Mouse (Mus musculus) natural killer cell, adult 2 months (primary cell): ENCODE data around the gene Rps6kb2.
A peak's percentile ranks its signal among the peaks of the same experiment; 100 is the strongest.

ENCODE experiments used
- DNase-seq, 2 experiments: peaks; one replicate each; pipeline ENCODE4 v3.0.0; 2022; ENCODE audit warnings: low spot score in 2 of 2

Rps6kb2 gene

DNA sequence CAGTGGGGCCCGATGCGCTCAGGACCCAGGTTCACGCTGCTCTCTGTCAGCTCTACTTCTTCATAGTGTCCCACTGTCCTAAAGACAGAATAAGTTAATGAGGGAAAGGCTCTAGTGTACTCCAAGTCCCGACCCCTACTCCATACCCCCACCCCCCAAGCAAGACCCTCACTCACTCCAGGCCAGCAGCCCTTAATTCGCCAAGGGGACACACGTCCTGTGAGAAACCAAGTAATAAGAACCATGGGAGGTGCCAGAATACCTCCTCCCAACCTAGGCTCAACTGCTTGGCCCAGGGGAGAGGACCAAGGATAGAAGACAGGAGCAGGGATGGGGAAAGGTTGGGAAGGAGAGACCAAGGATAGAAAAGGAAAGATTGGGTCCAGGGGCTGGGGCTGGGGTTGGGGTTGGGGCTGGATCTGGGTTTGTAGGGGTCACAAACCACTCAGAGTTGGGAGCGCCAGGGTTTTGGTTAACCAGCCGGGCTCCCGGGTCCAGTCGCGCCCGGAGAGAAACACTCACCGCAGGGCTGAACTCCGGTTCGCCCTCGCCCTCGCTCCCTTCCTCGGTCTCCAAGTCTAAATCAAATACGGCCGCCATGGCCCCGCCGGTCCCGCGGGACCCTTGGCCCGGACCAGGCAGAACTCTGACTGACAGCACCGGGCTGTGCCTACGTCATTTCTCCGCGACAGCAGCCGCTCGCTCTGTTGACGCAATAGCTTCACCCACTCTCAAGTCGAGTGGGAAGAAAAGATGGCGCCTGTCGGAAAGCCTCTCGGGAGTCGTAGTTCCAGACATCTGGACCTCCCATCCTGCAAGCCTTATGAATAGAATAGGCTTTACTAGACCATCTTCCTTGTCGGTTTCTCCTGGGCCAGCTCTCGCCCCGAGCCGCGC lies at the start of gene Rps6kb2:
TSS of gene Rps6kb2 (minus strand) at position 709 of the 897 bp plus-strand sequence.
- DNase-seq, result peak; percentile 90 to 94

DNA sequence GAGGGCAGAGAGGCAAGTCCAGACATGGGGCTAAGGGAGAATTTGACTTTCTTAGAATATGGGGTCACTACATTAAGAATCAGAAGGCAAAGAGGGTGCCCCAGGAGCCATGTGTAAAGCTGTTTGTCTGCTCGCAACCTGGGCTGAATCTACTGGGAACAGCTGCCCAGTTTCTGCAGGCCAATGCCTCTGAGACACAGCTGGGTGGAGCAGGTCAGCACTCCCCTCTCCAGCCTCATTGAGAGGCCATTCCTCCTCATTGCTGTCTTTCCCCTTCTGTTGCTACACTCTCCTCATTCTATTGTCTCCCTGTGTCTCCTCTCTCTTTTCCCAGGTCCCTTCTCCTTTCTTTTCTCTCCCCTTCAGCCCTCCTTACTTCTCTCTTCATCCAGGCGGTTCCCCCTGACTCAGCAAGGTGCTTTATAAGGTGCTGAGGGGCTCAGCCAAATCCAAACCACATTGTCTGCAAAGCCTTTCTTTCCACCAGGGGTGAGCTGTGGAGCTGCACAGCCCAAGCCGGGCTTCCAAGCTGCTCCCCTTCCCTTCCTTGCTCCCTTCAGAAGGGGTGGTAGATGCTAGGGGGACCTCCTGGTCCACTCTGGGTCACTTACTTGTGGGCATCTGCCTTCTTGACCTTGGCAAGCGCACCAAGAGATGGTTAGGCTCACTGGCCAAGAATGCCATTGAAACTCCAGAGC lies 48.9 kb upstream of the Rps6kb2 start:
- no peak for DNase-seq

DNA sequence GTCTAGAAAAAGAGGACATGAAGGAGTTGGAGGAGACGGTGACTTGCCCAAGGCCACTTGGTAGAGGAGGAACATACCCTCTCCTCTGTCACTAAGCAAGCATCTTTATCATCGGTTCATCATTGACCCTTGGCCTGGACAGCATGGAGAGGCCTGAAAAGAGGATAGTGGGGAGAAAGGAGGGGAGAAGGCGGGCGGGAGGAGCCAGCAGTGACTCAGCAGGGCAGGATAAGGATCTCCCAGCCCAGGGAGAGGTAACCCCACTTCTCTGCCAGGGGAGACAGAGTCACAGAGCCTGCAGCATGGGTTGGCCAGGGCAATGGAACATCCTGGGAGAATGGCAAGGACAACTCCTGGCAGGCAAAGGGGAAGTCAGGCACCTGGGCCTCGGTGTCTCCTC lies 45.4 kb upstream of the Rps6kb2 start:
- no peak for DNase-seq

DNA sequence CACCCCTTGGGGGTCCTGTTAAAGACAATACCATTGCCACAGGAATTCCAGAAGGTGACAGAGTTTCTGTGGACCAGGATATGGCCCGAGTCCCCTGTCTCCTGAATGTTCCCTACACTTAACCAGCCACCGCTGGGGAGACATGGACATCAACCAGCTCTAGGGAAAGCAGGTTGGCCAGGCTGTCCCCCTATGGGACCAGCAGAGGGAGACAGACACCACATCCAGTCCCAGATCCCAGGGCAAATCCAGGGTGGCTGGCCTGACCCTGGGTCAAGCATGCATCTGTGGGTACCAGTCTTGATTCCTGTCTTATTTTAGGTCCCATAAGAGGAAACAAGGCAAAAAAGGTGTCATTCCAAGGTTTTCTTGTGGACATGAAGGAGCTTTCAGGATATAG lies 43.8 kb upstream of the Rps6kb2 start:
- peak; percentile 65 to 74 for DNase-seq

DNA sequence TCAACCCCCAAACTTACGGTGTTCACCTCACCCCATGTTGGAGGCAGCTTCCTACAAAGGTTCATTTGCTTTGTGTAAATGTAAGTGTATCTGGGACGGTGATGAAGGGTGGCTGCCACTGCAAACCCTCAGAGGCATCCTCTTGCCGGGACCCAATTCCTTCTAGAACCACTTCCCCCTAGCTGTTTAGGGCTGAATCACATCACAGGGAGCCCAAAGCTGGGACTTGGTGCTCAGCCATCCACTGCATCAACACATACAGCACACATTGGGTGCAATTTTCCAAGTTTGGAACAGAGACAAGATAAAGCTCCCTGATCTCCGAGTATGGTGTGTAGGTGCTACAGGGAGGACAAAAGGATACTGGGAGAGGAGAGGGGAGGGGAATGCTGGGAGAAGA lies 41.7 kb upstream of the Rps6kb2 start:
- DNase-seq, result no peak

DNA sequence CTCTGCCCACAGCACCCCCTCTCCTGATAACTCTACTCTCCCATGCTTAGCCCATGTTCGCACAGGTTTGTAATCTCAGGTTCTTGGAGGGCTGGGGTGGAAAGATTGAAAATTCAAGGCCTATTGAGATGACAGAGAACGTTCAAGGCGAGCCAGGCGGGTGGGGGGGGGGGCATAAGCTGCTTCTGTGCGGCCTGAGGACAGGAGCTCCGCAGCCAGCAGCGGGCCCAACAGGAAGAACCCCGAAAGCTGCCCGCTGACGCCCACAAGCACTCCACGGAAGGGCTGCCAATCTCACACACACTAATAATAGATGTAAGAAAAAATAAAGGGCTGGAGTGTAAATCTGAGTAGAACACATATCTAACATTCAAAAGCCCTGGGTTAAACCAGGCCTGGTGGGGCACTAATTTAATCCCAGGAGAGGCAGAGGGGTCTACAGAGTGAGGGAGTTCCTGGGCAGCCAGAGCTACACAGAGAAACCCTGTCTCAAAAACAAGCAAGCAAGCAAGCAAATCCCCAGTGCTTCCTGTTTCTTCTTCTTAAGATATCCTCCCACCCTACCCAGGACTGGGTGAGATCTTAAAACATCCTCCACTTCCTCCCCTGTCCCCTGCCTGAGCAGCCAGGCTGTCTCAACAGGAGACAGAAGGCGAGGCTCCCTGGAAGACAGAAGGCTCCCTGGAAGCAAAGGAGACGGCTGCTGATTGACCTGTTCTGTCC lies 40.6 kb upstream of the Rps6kb2 start:
- no peak for DNase-seq

DNA sequence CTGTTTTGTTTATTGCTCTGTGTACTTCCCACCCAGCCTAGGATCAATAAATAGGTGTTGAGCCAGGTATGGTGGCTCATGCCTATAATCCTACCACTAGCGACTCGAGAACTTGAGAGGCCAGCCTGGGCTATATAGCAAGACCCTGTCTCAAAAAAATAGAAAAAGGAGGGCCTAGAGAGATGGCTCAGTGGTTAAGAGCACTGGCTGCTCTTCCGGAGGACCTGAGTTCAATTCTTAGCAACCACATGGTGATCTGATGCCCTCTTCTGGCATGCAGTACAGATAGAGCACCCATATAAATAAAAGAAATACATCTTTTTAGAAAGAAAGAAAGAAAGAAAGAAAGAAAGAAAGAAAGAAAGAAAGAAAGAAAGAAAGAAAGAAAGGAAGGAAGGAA lies 40.0 kb upstream of the Rps6kb2 start:
- DNase-seq, result no peak

DNA sequence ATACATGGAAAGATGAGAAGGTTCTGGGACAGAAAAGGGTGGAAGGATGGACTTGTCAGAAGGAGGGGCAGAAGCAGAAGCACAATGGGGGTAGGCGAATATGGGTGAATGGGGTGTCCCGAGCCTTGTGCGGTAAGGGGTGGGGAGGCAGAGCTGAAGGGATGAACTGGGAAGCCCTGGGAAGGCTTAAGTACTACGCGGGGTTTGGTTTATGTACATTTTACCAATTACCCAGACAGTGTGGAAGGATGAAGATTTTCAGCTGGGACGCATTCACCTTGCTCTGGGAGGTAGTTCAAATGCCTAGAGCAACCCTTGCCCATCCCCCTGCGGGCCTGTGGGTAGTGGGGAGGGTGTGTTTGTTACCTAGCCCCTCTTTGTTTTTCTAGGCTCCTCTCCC lies 39.0 kb upstream of the Rps6kb2 start:
- no peak for DNase-seq

DNA sequence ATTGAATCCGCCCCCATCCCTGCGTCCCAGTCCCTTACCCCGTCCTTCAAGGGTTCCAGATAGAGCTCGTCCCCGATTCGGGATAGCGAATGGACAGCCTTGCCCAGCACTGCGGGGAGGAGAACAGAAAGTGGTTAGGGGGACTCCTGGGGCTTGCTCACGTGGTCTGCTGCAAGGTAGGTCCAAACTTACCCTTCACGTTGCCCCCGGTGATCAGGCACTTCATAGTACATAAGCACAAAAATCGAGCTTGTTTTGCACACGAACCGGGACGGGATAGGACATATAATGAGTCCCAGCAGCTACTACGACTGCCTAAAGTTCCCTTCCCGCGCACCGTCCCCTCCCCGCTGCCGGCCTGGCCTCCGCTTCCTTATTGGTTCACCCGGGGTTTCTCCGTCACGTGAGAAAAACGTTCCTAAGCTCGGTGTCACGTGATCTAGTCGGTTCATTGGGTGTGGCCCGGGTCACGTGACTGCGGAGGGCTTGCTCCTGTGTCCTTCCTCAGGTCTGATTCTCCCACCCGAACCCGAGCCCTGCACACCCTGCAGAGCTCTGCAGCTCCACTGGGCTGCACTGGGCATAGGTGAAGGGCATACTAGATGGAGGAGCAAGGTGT lies 38.2 kb upstream of the Rps6kb2 start, which contains the start of gene Rad9a:
TSS of gene Rad9a (minus strand) at position 372 of the 619 bp plus-strand sequence.
- peak; percentile 91 to 94 for DNase-seq

DNA sequence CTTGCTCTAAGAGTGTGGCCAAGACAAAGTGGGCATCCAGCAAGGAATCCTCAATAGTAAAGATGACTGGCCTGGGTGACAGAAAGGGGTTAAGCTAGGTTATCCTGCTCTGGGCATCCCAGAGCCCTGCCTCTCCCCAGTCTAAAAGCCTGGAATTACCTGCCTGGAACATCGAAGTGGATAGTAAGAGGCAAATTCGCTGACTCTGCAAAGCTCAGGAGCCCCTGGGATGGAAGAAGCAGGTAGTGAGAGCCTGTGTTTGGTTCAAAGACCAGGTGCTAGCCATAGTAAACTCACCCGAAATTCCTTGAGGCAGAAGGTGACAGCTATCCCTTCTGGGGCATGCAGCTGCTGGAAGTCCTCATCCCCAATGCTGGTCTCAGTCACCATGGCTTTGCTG lies 34.0 kb upstream of the Rps6kb2 start:
- no peak for DNase-seq

DNA sequence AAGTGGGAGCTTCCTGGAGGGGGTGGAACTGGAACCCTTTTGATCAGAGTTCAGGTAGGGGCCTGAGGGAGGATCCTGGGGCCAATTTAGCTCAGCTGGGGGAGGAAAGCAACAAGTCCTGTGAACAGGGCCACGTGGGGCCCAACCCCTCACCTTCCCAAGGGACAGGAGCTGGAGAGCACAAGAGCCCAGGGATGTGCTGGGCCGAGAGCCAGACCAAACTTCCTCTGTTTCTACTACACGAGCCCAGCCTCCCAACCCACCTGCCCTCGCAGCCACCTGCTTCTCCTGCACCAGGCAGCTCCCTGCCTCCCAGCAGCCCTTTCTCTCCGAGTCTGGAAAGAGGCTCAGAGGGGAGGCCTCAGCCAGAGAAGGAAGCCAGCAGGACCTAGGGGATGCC lies 33.4 kb upstream of the Rps6kb2 start:
- DNase-seq, result no peak

DNA sequence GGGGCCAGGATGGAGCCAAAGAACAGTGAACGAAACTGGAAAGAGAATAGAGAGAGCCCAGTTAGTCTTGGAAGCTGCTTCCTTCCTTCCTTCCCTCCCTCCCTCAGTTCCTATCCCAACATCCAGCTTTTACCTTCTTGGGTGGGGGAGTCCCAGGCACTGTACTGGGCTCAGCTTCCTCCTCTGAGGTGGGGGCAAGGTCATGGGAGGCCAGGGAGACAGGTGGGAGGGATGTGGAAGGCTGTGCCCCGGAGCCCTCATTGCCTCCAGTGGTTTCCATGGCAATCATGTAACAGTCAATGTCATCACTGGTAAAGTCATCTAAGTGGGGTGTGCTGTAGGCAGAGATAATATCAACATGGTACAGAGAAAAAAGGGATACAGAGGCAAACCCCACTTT lies 32.9 kb upstream of the Rps6kb2 start:
- no peak for DNase-seq

DNA sequence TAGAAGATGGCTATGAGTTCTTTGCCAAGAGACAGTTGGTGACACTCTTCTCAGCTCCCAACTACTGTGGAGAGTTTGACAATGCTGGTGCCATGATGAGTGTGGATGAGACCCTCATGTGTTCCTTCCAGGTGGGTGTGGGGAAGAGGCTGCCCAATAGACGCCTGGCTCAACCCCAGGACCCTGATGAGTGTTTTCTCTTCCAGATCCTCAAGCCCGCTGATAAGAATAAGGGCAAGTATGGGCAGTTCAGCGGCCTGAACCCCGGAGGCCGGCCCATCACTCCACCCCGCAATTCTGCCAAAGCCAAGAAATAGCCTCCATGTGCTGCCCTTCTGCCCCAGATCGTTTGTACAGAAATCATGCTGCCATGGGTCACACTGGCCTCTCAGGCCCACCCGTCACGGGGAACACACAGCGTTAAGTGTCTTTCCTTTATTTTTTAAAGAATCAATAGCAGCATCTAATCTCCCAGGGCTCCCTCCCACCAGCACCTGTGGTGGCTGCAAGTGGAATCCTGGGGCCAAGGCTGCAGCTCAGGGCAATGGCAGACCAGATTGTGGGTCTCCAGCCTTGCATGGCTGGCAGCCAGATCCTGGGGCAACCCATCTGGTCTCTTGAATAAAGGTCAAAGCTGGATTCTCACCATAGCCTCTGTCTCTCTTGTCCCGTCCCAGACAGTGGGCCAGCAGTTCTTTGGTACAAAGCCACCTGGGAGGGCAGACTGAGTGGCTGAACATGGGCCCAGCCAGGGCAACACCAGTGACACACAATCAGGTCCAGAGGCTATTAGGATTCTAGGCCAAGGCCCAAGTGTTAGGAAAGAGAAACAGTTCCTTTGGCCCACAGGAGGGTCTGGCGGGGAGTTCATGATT lies 31.9 kb upstream of the Rps6kb2 start:
- DNase-seq, result no peak

DNA sequence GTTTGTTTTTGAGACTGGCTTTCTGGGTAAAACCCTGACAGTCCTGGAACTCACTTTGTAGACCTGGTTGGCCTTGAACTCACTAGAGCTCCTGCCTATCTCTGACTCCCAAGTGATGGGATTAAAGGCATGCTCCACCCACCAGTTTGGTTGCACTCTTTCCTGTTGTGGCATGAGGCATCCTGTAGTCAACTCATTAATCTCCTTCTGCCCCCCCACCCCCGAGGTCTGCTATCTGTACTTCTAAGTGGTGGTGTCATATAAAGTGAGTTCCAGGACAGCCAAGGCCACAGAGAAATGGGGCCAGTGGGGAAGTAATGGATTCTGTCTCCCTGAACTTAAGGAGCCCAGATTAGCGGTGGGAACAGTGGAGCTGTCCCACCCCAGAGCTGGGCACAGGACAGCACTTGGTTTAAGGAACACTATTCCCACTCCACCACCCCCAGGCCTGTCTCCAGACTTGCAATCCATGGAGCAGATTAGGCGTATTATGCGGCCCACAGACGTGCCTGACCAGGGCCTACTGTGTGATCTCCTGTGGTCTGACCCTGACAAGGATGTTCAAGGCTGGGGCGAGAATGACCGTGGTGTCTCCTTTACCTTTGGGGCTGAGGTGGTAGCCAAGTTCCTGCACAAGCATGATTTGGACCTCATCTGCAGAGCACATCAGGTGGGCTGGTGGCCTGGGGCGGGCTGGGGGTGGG lies 31.0 kb upstream of the Rps6kb2 start:
- DNase-seq, result no peak

DNA sequence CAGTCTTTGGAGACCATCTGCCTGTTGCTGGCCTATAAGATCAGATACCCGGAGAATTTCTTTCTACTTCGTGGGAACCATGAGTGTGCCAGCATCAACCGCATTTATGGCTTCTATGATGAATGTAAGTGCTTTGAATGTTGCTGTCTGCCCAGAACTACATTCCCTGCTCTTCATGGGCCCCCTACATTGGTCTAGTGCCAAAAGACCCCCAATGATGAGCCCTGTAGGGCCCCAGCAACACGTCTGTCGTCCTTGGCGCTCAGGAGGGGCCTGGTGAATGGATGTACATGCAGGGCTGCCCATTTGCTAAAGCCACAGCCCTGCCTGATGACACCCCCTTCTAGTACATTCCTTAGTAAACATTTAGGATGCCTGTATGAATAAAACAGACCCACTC lies 30.0 kb upstream of the Rps6kb2 start:
- no peak for DNase-seq

DNA sequence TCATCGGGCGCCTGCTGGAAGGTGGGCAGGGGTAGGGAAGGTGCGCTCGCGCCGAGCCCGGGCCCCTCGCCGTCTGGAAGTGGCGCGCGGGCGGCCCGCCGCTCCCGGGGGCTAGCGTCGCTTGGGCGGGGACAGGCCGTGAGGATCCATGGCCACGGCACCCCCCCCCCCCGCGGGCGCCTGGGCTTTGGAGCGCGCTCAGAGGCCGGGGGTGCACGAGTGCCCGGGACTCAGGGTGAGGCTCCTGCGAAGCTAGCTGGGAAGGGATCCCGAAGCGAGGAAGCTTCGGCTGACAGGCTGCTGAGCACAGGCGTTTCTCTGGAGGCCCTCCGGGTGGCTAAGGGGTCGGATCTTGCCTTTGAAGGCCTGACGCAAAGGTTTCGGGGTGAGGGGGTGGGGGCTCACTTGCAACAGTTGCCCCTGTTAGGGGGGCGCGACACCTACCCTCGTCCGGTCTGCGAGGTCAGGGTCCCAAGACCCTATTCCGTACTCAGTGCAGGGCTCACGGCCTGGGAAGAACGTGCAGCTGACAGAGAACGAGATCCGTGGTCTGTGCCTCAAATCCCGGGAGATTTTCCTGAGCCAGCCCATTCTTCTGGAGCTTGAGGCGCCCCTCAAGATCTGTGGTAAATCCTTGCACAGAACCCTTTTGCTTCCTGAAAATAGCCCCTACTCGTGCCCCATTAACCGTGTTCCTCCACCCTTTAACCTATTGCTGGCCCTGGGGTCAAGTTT lies 29.3 kb upstream of the Rps6kb2 start:
- DNase-seq, result no peak

DNA sequence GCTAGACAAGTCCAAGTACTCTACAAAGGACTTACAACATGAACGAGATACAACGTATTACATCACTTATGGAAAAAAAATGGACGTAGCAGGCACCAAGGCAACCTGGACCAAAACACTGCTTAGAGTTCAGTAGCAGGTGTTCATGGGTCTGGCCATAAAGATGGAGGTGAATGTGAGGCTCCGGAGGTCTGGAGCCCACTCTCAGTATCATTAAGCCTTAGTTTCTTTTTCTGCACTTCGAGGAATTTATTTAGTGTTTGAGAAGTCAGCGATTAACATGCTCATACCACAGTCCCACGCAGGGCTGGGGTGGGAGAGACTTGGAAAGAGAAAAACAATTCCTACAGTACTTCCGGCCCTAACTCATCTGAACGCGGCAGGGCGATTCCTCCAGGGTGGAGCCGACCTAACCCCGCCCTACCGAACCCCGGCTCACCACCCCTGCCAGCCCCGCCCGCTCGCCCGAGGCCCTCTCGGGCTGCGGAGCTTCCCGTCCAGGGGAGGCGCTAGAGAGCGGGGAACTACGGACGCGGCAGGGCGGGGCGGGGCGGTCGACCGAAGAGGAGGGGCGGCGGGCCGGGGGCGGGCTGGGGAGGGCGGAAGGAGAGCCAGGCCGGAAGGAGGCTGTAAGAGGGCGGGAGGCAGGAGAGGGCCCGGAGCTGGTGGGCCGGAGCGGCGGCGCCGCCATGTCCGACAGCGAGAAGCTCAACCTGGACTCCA lies 28.5 kb upstream of the Rps6kb2 start, which contains the start of gene Ppp1ca:
TSS of gene Ppp1ca (plus strand) at position 538 of the 723 bp plus-strand sequence.
- DNase-seq, result peak; percentile 91 to 96

DNA sequence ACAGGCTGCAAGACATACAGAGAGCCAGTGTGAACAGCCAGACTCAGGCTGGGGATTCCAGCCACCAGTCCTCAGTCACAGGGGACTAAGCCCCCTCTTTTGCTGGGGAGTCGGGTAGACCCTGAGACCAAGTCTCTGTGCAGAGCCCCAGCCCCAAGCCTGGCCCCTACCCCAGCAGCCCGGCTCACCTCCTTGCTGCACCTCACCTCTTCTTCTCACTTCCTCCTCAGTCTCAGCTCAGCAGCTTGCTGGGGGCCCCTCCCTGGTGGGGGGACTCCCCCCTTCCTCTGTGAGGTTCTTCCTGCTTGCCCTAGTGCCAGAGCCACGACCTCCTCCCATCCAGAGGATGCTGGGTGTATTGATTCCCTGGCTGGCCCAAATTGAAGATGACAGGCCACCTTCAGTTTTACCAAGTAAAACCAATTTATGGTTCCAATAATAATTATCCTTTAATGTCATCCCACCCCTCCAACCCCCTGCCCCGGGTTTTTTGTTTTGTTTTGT lies 27.7 kb upstream of the Rps6kb2 start, which contains the start of gene Tbc1d10c:
TSS of gene Tbc1d10c (minus strand) at position 454 of the 504 bp plus-strand sequence.
- peak; percentile 79 to 87 for DNase-seq
